Mouse (Mus musculus) intestine, embryonic 15.5 days (tissue): ENCODE measurements around the gene Gimap1. TPM values are rescaled to one million over a fixed set of nuclear protein-coding genes. Genes with fewer than 3 reads are reported as not detected.

ENCODE experiments used
- ATAC-seq: fragments of 200-750 bp; cut with Nextera tagmentation; 2 replicates; pipeline ENCODE4 v1.8.0; 2017; ENCODE audit warnings: moderate TSS enrichment, moderate library complexity
- H3K27ac ChIP-seq: fragments of 300-500 bp; sonication (generic); 2 replicates; pipeline ENCODE4 v1.5.1; 2015; ENCODE audit warnings: mild to moderate bottlenecking, inconsistent platforms
- H3K27me3 ChIP-seq: fragments of 300-500 bp; sonication (generic); replicated peaks from 2 replicates; pipeline ENCODE4 v1.6.1; 2015; ENCODE audit warnings: inconsistent platforms
- H3K36me3 ChIP-seq: fragments of 300-500 bp; sonication (generic); 2 replicates; pipeline ENCODE4 v1.6.1; 2015; ENCODE audit warnings: inconsistent platforms
- H3K4me1 ChIP-seq: fragments of 300-500 bp; sonication (generic); replicated peaks from 2 replicates; pipeline ENCODE4 v1.6.1; 2015; ENCODE audit warnings: inconsistent platforms
- H3K4me2 ChIP-seq: fragments of 300-500 bp; sonication (generic); replicated peaks from 2 replicates; pipeline ENCODE4 v1.6.1; 2015; ENCODE audit warnings: mild to moderate bottlenecking, inconsistent platforms
- H3K4me3 ChIP-seq: fragments of 300-500 bp; sonication (generic); replicated peaks from 2 replicates; pipeline ENCODE4 v1.5.1; 2015; ENCODE audit warnings: inconsistent platforms
- H3K9ac ChIP-seq: fragments of 300-500 bp; sonication (generic); 2 replicates; pipeline ENCODE4 v1.6.1; 2015; ENCODE audit warnings: inconsistent platforms
- H3K9me3 ChIP-seq: fragments of 300-500 bp; sonication (generic); 2 replicates; pipeline ENCODE4 v1.6.1; 2016; ENCODE audit warnings: inconsistent platforms
- WGBS: fragments of 180-500 bp; shearing (Covaris S2); methylation state at CpG from one replicate; pipeline ENCODE4 v1.1.7; 2015; 5-methylcytosine and 5-hydroxymethylcytosine counted together
- polyA plus RNA-seq: library from polyadenylated mRNA; unstranded; fragments of >200 nt; fragmentation: Nextera tagmentation; extraction: Ambion mirVana; gene quantifications from 2 replicates; pipeline ENCODE4 v1.2.1, GENCODE M21; 2015

Gene Gimap1
- polyA plus RNA-seq, 1 experiment from 2014 or later = 31.0 TPM

DNA sequence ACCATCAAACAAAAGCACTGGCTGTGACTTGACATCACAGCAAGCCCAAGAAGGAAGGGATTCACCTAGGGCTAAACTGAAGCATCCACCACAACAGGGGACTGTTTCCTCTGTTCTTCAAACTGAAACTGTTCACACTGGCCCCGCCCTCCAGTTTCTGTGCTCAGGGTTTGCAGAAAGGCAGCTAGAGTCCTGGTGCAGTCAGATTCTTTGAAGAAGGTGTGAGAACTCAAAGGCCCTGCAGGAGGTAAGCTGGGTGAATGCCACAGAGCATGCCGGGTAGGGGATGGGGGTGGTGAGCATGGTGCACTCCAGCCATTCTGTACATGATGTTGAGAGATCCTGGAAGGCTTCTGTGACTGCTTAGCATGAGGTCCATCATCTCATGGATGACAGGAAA is 20.4 kb upstream of the Gimap1 start, which contains the start of the genes Gm28053 and Gimap7:
Gene Gm28053, plus strand, starts transcription at position 153 of the 400 bp plus-strand sequence.
Gene Gimap7, plus strand, starts transcription at position 167 of the 400 bp plus-strand sequence.
- Histone ChIP-seq H3K4me2 (no peak within 1 kb of the TSS), H3K4me3 (no peak within 1 kb of the TSS), H3K9ac (no peak within 1 kb of the TSS), H3K36me3 (no peaks in the 10 kb centered on the region), H3K27ac (no peak within 1 kb of the TSS), H3K27me3 (no peaks in the 10 kb centered on the region), H3K9me3 (no peaks in the 10 kb centered on the region), H3K4me1 (no peaks in the 10 kb centered on the region)
- no peak for ATAC-seq
- 43% methylated on average over 2 of the region's 2 CpGs for WGBS

DNA sequence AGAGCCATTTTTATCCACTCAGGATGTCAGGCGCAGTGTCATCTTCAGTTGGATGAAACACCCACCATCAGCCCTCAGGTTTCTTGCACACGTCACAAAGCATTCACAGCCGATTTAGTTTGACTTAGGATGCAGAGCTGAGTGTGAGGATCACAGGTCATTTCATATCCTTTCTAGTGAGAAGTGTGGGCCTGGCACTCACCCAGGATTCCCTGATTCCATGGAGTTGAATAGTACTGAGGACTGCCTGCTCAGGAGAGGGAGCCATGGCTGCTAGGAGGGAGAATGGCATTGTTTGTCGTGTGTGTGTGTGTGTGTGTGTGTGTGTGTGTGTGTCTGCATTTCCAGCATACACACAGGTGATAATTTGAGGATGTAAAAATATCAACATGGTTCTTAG is 18.5 kb upstream of the Gimap1 start:
- H3K27me3 ChIP-seq = no peaks in the 10 kb centered on the region
- no peaks in the 10 kb centered on the region for H3K4me1 ChIP-seq
- 84% methylated on average over 4 of the region's 4 CpGs for WGBS
- ATAC-seq = no peak
- no peak overlapping the region for H3K4me2 ChIP-seq
- H3K4me3 ChIP-seq = no peak overlapping the region
- H3K9me3 ChIP-seq = no peaks in the 10 kb centered on the region
- H3K36me3 ChIP-seq = no peaks in the 10 kb centered on the region
- no peak overlapping the region for H3K27ac ChIP-seq
- no peak overlapping the region for H3K9ac ChIP-seq

DNA sequence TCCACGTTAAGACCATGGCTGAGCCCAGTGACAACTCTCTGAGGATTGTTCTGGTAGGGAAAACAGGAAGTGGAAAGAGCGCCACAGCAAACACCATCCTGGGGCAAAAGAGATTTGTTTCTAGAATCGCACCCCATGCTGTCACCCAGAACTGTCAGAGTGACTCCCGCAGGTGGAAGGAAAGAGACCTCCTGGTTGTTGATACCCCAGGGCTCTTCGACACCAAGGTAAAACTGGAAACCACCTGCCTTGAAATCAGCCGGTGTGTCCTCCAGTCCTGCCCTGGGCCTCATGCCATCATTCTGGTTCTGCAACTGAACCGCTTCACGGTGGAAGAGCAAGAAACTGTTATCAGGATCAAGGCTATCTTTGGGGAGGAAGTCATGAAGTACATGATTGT is 15.4 kb upstream of the Gimap1 start:
- 75% methylated on average over 8 of the region's 8 CpGs for WGBS
- no peaks in the 10 kb centered on the region for H3K9me3 ChIP-seq
- no peaks in the 10 kb centered on the region for H3K4me1 ChIP-seq
- no peak overlapping the region for H3K27ac ChIP-seq
- no peaks in the 10 kb centered on the region for H3K36me3 ChIP-seq
- H3K4me2 ChIP-seq = no peak overlapping the region
- no peak overlapping the region for H3K4me3 ChIP-seq
- no peaks in the 10 kb centered on the region for H3K27me3 ChIP-seq
- H3K9ac ChIP-seq = no peak overlapping the region
- ATAC-seq = no peak

DNA sequence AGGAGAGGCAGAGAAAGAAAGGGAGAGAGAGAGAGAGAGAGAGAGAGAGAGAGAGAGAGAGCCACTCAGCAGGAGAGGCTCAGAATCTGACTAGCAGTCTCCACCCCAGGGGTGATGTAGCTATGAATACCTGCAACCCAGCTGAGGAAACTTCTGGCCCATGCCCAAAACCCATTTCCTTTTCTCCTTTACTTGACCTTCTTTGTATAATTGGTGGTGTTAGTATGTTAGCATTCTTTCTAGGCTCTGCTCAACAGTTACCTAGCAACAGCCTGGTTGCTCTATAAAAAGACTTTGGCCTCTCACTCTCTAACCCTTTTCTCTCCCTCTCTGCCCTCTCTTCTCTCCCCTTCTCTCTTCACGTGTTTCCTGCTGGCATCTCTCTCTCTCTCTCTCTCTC is 13.4 kb upstream of the Gimap1 start:
- no peaks in the 10 kb centered on the region for H3K36me3 ChIP-seq
- WGBS = 0% methylated on average over 1 of the region's 1 CpGs
- H3K27me3 ChIP-seq = no peaks in the 10 kb centered on the region
- H3K9me3 ChIP-seq = no peaks in the 10 kb centered on the region
- ATAC-seq = peak; percentile 75
- H3K4me1 ChIP-seq = no peaks in the 10 kb centered on the region
- no peak overlapping the region for H3K4me3 ChIP-seq
- H3K27ac ChIP-seq = no peak overlapping the region
- H3K4me2 ChIP-seq = no peak overlapping the region
- no peak overlapping the region for H3K9ac ChIP-seq

DNA sequence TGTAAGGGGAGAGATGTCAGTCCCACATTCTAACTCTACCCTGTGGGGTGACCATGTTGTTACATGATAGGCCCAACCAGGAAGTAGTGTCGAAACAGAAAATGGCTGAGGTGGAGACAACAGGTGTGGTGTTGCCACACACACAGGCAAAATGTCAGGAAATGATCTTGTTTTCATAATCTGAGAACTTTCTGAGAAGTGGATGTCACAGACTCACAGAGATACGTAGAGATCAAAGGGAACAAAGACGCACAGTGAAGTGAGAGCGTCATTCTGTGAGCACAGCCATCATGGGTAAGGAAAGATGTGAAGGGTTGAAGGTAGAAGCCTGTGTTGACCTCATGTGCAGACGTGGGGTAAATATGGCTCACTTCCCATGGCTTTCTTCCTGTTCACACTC is 11.1 kb upstream of the Gimap1 start:
- Histone ChIP-seq H3K4me3 (no peak overlapping the region), H3K4me1 (no peaks in the 10 kb centered on the region), H3K27me3 (no peaks in the 10 kb centered on the region), H3K27ac (no peak overlapping the region), H3K9me3 (no peaks in the 10 kb centered on the region), H3K4me2 (no peak overlapping the region), H3K9ac (no peak overlapping the region), H3K36me3 (no peaks in the 10 kb centered on the region)
- 90% methylated on average over 5 of the region's 5 CpGs for WGBS
- ATAC-seq = no peak

DNA sequence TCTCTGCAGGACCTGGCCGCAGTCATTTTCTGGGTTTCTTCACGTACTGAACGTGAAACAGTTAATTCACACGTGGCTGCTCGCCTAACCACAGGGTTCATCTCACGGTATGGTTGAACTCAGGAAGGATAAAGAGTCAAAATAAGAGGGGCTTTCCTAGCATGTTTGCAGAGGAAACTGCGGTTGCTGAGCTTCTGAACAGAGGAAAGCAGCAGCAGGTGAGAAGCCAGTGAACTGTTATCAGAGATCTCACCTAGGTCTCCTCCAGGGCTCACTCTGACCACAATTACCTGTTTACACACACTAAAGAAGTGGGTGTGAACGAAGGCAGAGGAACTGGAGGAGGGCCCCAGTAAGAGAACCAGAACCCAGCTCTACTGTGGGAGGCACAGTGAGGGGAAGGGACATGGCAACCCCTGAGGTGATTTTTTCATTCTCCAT is 6.0 kb upstream of the Gimap1 start:
- Histone ChIP-seq H3K4me3 (no peak overlapping the region), H3K27ac (no peak overlapping the region), H3K27me3 (no peaks in the 10 kb centered on the region), H3K4me1 (no peaks in the 10 kb centered on the region), H3K4me2 (no peak overlapping the region), H3K36me3 (no peaks in the 10 kb centered on the region), H3K9ac (no peak overlapping the region), H3K9me3 (no peaks in the 10 kb centered on the region)
- 38% methylated on average over 8 of the region's 8 CpGs for WGBS
- ATAC-seq = peak; percentile 47

DNA sequence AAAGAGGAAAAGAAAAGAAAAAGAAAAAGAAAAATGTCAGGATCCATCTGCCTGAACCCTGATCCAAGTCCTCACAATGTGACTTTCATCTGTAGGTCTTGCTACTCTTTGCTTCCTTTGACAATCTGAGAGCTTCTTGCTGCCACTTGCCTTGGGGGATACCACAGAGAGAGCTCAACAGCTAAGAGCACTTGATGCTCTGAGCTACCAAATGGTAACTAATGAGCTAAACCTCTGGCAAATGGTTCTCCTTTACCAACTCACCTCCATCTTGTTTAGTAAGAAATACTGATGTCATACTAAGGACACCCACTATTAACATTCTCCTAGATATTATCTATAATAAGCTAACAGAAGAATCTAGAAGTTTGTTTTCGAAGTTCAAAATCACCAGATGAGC is 5.2 kb upstream of the Gimap1 start:
- H3K4me1 ChIP-seq = no peaks in the 10 kb centered on the region
- H3K9ac ChIP-seq = no peak overlapping the region
- no peak overlapping the region for H3K4me3 ChIP-seq
- 92% methylated on average over 1 of the region's 1 CpGs for WGBS
- no peak overlapping the region for H3K27ac ChIP-seq
- no peak overlapping the region for H3K4me2 ChIP-seq
- no peaks in the 10 kb centered on the region for H3K27me3 ChIP-seq
- no peaks in the 10 kb centered on the region for H3K9me3 ChIP-seq
- no peak for ATAC-seq
- H3K36me3 ChIP-seq = no peaks in the 10 kb centered on the region

DNA sequence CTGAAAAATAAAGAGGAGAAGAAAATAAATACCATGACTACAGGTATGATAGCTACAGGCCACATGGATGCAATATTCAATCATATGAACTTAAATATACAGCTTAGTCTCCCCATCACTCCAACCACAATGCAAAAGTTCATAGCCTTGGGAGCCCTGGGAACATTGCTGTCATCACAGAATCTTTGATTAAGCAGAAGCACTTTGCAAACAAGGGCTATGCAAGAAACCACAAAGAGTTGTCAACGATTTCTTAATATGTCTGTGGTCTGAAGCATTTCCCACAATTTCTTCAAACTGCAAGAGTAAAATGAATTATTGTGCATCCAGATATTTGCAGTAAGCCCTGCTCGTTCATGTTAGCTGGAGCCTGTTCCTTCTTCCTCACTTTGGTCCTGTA is 1.8 kb upstream of the Gimap1 start:
- Histone ChIP-seq H3K4me1 (peaks cover 4% of the 10 kb centered on the region; the same call in 1 of the 2 replicates), H3K4me3 (no peak overlapping the region), H3K9ac (no peak overlapping the region), H3K9me3 (no peaks in the 10 kb centered on the region), H3K36me3 (no peaks in the 10 kb centered on the region), H3K27ac (no peak overlapping the region), H3K4me2 (no peak overlapping the region), H3K27me3 (peaks cover under 1% of the 10 kb centered on the region; the same call in 1 of the 2 replicates)
- 81% methylated on average over 2 of the region's 2 CpGs for WGBS
- ATAC-seq = no peak

DNA sequence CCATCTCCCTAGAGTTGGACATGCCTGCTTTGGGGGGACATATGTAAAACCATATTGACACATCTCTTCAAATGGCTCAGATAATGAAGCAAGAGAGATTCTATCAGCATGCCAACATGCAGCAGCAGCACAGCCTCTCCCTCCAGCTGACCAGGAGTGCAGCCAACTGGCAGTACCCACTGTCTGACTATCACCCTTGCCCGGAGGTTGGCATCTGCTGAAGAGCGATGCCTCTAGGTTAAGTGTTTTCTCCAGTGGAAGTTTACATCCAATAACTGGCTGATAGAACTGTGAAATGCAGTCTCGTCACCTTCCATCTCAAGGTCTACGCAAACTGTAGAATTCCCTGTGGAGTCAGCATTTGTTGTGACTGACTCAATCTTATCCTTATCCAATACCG is 1.2 kb upstream of the Gimap1 start:
- Histone ChIP-seq H3K4me1 (peaks cover 9% of the 10 kb centered on the region; the same call in 1 of the 2 replicates), H3K4me3 (no peak overlapping the region), H3K27ac (no peak overlapping the region), H3K9me3 (no peaks in the 10 kb centered on the region), H3K9ac (no peak overlapping the region), H3K27me3 (peaks cover 7% of the 10 kb centered on the region), H3K36me3 (no peaks in the 10 kb centered on the region), H3K4me2 (no peak overlapping the region)
- no peak for ATAC-seq
- 88% methylated on average over 5 of the region's 5 CpGs for WGBS

DNA sequence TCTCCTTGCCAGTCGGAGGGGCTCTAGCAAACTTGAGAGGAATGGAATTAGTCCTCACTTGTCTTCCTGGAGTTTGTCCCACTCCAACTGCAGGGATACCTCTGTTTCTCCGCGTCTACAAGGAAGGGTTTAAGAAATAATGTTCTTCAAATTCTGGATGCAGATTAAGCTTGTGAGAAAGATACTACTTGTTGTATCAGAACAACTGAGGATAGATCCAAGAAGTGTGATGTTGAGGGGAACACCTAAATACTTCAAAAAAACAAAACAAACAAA is 864 bp downstream of the Gimap1 start:
- peaks cover 10% of the 10 kb centered on the region for H3K27me3 ChIP-seq
- H3K27ac ChIP-seq = no peak overlapping the region
- peak overlapping the region; percentile 15; the same call in 1 of the 2 replicates for H3K4me3 ChIP-seq
- ATAC-seq = no peak
- peaks cover 16% of the 10 kb centered on the region for H3K4me1 ChIP-seq
- H3K9me3 ChIP-seq = no peaks in the 10 kb centered on the region
- H3K9ac ChIP-seq = no peak overlapping the region
- H3K4me2 ChIP-seq = peak overlapping the region; percentile 89
- 81% methylated on average over 3 of the region's 3 CpGs for WGBS
- no peaks in the 10 kb centered on the region for H3K36me3 ChIP-seq

DNA sequence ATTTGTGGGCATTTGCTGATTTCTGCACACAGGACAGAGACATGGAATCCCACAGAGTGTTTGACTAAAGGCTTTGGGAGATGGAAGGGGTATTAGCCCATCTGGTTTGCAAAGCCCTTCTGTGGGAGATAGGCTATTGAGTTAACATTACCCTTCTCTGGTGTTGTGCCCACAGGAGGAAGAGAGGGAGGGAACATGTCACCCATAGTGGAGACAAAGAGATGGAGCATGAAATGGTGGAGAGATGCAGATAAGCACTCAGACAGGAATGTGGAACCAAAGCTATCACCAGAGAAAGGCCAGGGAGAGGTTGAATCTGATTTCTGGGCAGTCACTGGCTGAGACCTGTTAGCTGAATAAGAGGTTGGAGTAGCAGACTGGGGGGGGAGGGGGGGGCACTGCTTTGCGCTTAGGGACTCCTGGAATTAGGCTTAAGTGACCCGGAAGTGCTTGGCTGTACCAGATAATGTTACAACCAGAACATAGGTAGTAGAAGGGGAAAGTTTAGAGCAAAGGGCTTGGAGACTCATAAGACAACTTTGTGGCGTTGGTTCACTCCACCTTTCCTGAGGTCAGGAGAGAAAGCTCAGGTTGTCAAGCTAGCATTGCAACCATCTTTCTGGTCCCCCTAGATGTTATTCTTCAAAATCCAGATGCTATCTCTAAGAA is 1.8 kb downstream of the Gimap1 start:
- ATAC-seq = no peak
- H3K9me3 ChIP-seq = no peaks in the 10 kb centered on the region
- H3K4me2 ChIP-seq = peak overlapping the region; percentile 89
- WGBS = 50% methylated on average over 3 of the region's 3 CpGs
- H3K4me3 ChIP-seq = peak overlapping the region; percentile 15
- peak overlapping the region; percentile 89 for H3K27ac ChIP-seq
- no peaks in the 10 kb centered on the region for H3K36me3 ChIP-seq
- H3K9ac ChIP-seq = no peak overlapping the region
- peaks cover 10% of the 10 kb centered on the region for H3K27me3 ChIP-seq
- H3K4me1 ChIP-seq = peaks cover 16% of the 10 kb centered on the region

DNA sequence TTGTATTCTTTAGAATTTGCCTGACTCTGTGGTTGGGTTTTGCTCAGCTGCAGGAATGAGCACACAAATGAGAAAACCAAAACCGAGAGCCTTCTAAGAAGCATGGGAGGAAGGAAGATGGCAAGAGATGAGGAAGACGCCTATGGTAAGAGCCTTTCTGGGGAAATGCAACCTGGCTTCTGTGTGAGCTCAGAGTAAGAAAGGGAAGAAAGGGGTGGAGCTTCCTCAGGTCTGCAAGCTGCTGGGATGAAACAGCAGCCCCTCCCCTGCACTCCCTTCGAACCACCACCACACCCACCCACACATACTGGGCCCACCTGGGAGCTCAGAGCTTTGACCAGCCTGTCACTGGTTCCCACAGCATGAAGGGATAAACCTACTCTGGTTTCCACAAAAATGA is 2.4 kb downstream of the Gimap1 start:
- H3K4me3 ChIP-seq = 0 out of 2 replicates have a peak overlapping the region, but pooled peaks have one; percentile 6
- WGBS = 22% methylated on average over 3 of the region's 3 CpGs

DNA sequence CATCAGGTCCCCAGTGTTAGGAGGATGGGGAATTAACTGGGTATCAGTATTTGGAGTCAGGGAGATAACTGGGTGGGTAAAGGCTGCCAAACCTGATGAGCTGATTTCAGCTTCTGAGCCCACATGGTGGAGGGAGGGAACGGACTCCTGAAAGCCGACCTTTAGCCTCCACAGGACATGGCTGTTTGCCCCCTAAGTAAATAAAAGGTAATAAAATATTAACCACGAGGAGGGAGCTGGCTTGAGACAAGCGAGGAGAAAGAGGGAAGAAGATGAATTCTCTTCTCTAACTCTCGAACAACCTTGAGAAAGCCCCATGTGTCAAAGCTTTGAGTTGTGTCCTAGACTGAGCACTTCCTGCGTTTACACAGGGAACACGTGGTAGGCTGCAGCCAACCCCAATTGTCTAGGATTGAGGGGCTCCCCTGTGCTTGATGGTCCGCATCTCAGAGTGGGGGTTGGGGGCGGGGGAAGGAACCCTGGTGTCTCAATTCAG is 2.9 kb downstream of the Gimap1 start:
- Histone ChIP-seq H3K27me3 (peaks cover 10% of the 10 kb centered on the region), H3K4me2 (peak overlapping the region; percentile 89), H3K9me3 (no peaks in the 10 kb centered on the region), H3K36me3 (no peaks in the 10 kb centered on the region), H3K27ac (peak overlapping the region; percentile 89), H3K4me1 (peaks cover 16% of the 10 kb centered on the region), H3K4me3 (peak overlapping the region; percentile 50), H3K9ac (no peak overlapping the region)
- 8% methylated on average over 9 of the region's 9 CpGs for WGBS
- ATAC-seq = peak; percentile 71

More for the DNA sequence above, 2.4 kb downstream of the Gimap1 start:
- H3K27me3 ChIP-seq = peaks cover 10% of the 10 kb centered on the region
- no peak overlapping the region for H3K9ac ChIP-seq
- H3K4me2 ChIP-seq = peak overlapping the region; percentile 89
- H3K9me3 ChIP-seq = no peaks in the 10 kb centered on the region
- peak overlapping the region; percentile 89 for H3K27ac ChIP-seq
- H3K4me1 ChIP-seq = peaks cover 16% of the 10 kb centered on the region
- H3K36me3 ChIP-seq = no peaks in the 10 kb centered on the region
- peak; percentile 79 for ATAC-seq
